Mouse (Mus musculus) heart, adult 2 months (tissue): Measurements from ENCODE around the gene Cfdp1.

Experiments used
- EP300 ChIP-seq: fragments of 200-500 bp; IDR thresholded peaks from 2 replicates; pipeline ENCODE4 v1.6.1; 2011; ENCODE audit warnings: low read depth, low read length, control low read depth; ENCODE audit not compliant: insufficient read depth
- POLR2A ChIP-seq: fragments of 200-500 bp; IDR thresholded peaks from 2 replicates; pipeline ENCODE4 v1.6.1; 2011; ENCODE audit warnings: mild to moderate bottlenecking, low read depth, low read length, control low read depth; ENCODE audit not compliant: insufficient read depth

DNA sequence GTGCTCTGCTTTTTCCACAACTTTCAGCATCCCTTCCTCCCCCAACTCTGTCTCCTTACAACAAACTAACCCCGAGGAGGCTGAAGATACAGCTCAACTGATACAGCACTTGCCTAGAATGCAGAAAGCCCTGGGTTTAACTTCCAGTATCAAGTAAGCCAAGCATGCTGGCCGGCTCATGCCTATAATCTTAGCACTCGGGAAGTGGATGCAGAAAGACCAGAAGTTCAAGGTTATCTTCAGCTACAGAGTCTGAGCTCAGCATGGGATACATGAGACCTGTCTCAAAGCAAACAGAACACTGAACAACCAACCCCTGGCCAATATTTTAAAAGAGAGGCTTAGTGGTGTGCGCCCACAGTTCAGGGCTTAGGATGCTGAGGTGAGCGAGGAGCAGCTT lies 66.0 kb downstream of the Cfdp1 start:
- no peak for TF ChIP-seq POLR2A
- TF ChIP-seq EP300, result no peak
